ENCODE assay signal across 8 mouse cellular contexts in genomic region chr6:117906590-117907271, GRCm38 (mm10). TPM values are rescaled to one million over a fixed set of nuclear protein-coding genes. Genes with fewer than 3 reads are reported as not detected.
DNase-seq lines count a peak whose midpoint lies in the region; ATAC-seq and TF ChIP-seq lines count a peak whose summit lies in the region.

No protein-coding gene starts in this region.

- no peaks in the 10 kb centered on the region for H3K27me3 ChIP-seq in E14TG2a.4 (ENCODE audit: insufficient read depth, low read length)
- H3K27me3 ChIP-seq in forebrain, embryonic 12.5 days, result no peaks in the 10 kb centered on the region
- H3K27me3 ChIP-seq in liver, postnatal 0 days (ENCODE audit: insufficient read depth, low read length), result no peaks in the 10 kb centered on the region
- H3K27me3 ChIP-seq in neural tube, embryonic 14.5 days (ENCODE audit: control insufficient read depth, insufficient read depth, low read length), result no peaks in the 10 kb centered on the region; the same call in 1 of the 2 replicates

- peak overlapping the region; percentile 99 for H3K4me3 ChIP-seq in E14TG2a.4 (replicated peaks; ENCODE audit: low read length)
- H3K4me3 ChIP-seq in forebrain, embryonic 12.5 days (replicated peaks), result peak overlapping the region; percentile 100
- H3K4me3 ChIP-seq in liver, postnatal 0 days (ENCODE audit: low read depth, low read length), result peak overlapping the region; percentile 98
- peak overlapping the region; percentile 97 for H3K4me3 ChIP-seq in neural tube, embryonic 14.5 days (ENCODE audit: low read depth, low read length)

- H3K27ac ChIP-seq in forebrain, embryonic 12.5 days, result peak overlapping the region; percentile 93
- peak overlapping the region; percentile 99 for H3K27ac ChIP-seq in liver, postnatal 0 days (ENCODE audit: low read depth)
- H3K27ac ChIP-seq in neural tube, embryonic 14.5 days (ENCODE audit: low read depth, low read length), result peak overlapping the region; percentile 90

- DNase-seq in c-Kit-positive CD71-positive TER-119-positive erythroid progenitor cells, embryonic 14.5 days (ENCODE audit: low spot score), result peak; percentile 96
- peak; percentile 97 to 98 for DNase-seq in heart, postnatal 10 days
- DNase-seq in large intestine, adult 2 months (ENCODE audit: low read depth, low spot score), result peak; percentile 93
- peak; percentile 98 for DNase-seq in liver, postnatal 0 days
- DNase-seq in testis, postnatal 10 days (ENCODE audit: low spot score), result peak; percentile 97

- peak overlapping the region; percentile 92 for H3K4me2 ChIP-seq in forebrain, embryonic 12.5 days
- H3K4me2 ChIP-seq in liver, postnatal 0 days (ENCODE audit: low read depth, low read length), result peak overlapping the region; percentile 94
- peak overlapping the region; percentile 99 for H3K4me2 ChIP-seq in neural tube, embryonic 14.5 days (ENCODE audit: low read depth, low read length)

- TF ChIP-seq EP300 in liver, postnatal 0 days (IDR thresholded peaks at IDR 0.05; ENCODE audit: low read depth), result no peak

- H3K9ac ChIP-seq in forebrain, embryonic 12.5 days, result peak overlapping the region; percentile 94
- peak overlapping the region; percentile 99 for H3K9ac ChIP-seq in liver, postnatal 0 days (replicated peaks)
- H3K9ac ChIP-seq in neural tube, embryonic 14.5 days (replicated peaks; ENCODE audit: low read depth, low read length), result peak overlapping the region; percentile 82

- WGBS in forebrain, embryonic 12.5 days, result under 1% methylated on average over 59 of the region's 68 CpGs
- 1% methylated on average over 68 of the region's 68 CpGs for WGBS in large intestine, adult 2 months
- WGBS in liver, postnatal 0 days (ENCODE audit: insufficient replicate concordance), result 0% methylated on average over 58 of the region's 68 CpGs
- under 1% methylated on average over 56 of the region's 68 CpGs for WGBS in neural tube, embryonic 14.5 days

- peak; percentile 98 for ATAC-seq in forebrain, embryonic 12.5 days (ENCODE audit: low FRiP score)
- peak; percentile 90 for ATAC-seq in liver, postnatal 0 days
- peak; percentile 99 for ATAC-seq in neural tube, embryonic 14.5 days (ENCODE audit: low read depth)

- H3K36me3 ChIP-seq in E14TG2a.4 (ENCODE audit: insufficient read depth, low read length), result peaks cover 25% of the 10 kb centered on the region
- no peaks in the 10 kb centered on the region for H3K36me3 ChIP-seq in forebrain, embryonic 12.5 days (replicated peaks)
- no peaks in the 10 kb centered on the region for H3K36me3 ChIP-seq in liver, postnatal 0 days (replicated peaks; ENCODE audit: insufficient read depth, low read length)
- no peaks in the 10 kb centered on the region for H3K36me3 ChIP-seq in neural tube, embryonic 14.5 days (ENCODE audit: control insufficient read depth, insufficient read depth, low read length)

- H3K9me3 ChIP-seq in E14TG2a.4 (ENCODE audit: low read length), result no peaks in the 10 kb centered on the region
- no peaks in the 10 kb centered on the region for H3K9me3 ChIP-seq in forebrain, embryonic 12.5 days
- no peaks in the 10 kb centered on the region for H3K9me3 ChIP-seq in liver, postnatal 0 days (ENCODE audit: low read length)
- no peaks in the 10 kb centered on the region for H3K9me3 ChIP-seq in neural tube, embryonic 14.5 days (ENCODE audit: control insufficient read depth, low read length)

- intact Hi-C loops in heart, postnatal 10 days (cut with DNase I), result loop anchor here (2.0 to 5.0 kb wide), 2 partner anchors 26 to 64 kb away; partner anchors contain the start of gene Zfp637

- peaks cover 53% of the 10 kb centered on the region for H3K4me1 ChIP-seq in E14TG2a.4 (replicated peaks; ENCODE audit: low read depth, low read length)
- peaks cover 25% of the 10 kb centered on the region for H3K4me1 ChIP-seq in forebrain, embryonic 12.5 days
- H3K4me1 ChIP-seq in liver, postnatal 0 days (ENCODE audit: insufficient read depth), result peaks cover 36% of the 10 kb centered on the region
- peaks cover 10% of the 10 kb centered on the region for H3K4me1 ChIP-seq in neural tube, embryonic 14.5 days (ENCODE audit: control insufficient read depth, insufficient read depth, low read length)

- TF ChIP-seq CTCF in E14TG2a.4 (conservative IDR thresholded peaks at IDR 0.05; ENCODE audit: low read length), result no peak
- no peak for TF ChIP-seq CTCF in liver, postnatal 0 days (IDR thresholded peaks at IDR 0.05; ENCODE audit: low read depth)

RNA-seq across cellular contexts. Expression of gene Hnrnpf, which starts 6.6 kb away (rescaled TPM):
- 624 TPM in 2 replicates for polyA plus RNA-seq in forebrain, embryonic 12.5 days (2016; fragmentation: Nextera tagmentation; extraction: Ambion mirVana)
- 100 to 1,000 TPM; 351 to 364 TPM for total RNA-seq in heart, postnatal 10 days (2021)
- polyA plus RNA-seq in large intestine, adult 2 months (2012; rRNA removed), result 166 and 175 TPM in 2 replicates
- polyA plus RNA-seq in liver, postnatal 0 days (2015; fragmentation: Nextera tagmentation; extraction: Ambion mirVana), result 264 and 270 TPM in 2 replicates
- polyA plus RNA-seq in neural tube, embryonic 14.5 days (2014; fragmentation: Nextera tagmentation; extraction: Ambion mirVana), result 187 and 245 TPM in 2 replicates

RNA-seq across cellular contexts. Expression of gene Fxyd4, which starts 30.8 kb away (rescaled TPM):
- 1.9 and 2.0 TPM in 2 replicates for polyA plus RNA-seq in forebrain, embryonic 12.5 days (2016; fragmentation: Nextera tagmentation; extraction: Ambion mirVana)
- not detected for total RNA-seq in heart, postnatal 10 days (2021)
- polyA plus RNA-seq in large intestine, adult 2 months (2012; rRNA removed), result not detected in 2 replicates
- polyA plus RNA-seq in liver, postnatal 0 days (2015; fragmentation: Nextera tagmentation; extraction: Ambion mirVana), result 0.20 TPM in 1 of 2 replicates, not detected in the other
- polyA plus RNA-seq in neural tube, embryonic 14.5 days (2014; fragmentation: Nextera tagmentation; extraction: Ambion mirVana), result 1.8 and 4.0 TPM in 2 replicates

RNA-seq across cellular contexts. Expression of gene Zfp239, which starts 44.8 kb away (rescaled TPM):
- polyA plus RNA-seq in forebrain, embryonic 12.5 days (2016; fragmentation: Nextera tagmentation; extraction: Ambion mirVana), result 13.1 and 16.1 TPM in 2 replicates
- under 1 TPM; 0.41 to 0.57 TPM for total RNA-seq in heart, postnatal 10 days (2021)
- polyA plus RNA-seq in large intestine, adult 2 months (2012; rRNA removed), result 5.2 and 7.8 TPM in 2 replicates
- polyA plus RNA-seq in liver, postnatal 0 days (2015; fragmentation: Nextera tagmentation; extraction: Ambion mirVana), result 0.86 and 1.1 TPM in 2 replicates
- polyA plus RNA-seq in neural tube, embryonic 14.5 days (2014; fragmentation: Nextera tagmentation; extraction: Ambion mirVana), result 13.3 and 14.9 TPM in 2 replicates

Comparison
In these comparisons a context has a peak if more than half of its experiments do, and no peak if none do; other contexts are left out.
1. Peak in every context shown above with its lines: DNase-seq, ATAC-seq, H3K4me3 ChIP-seq and H3K27ac ChIP-seq.